Mouse (Mus musculus) thymus, adult 18-20 months (tissue): ENCODE results near the gene Rcbtb1.
"Not testable (repeated sequence)": the region's sequence is repeated elsewhere in the genome, so short reads cannot be mapped to it uniquely, and the experiment has no call there.

ENCODE experiments used
- DNase-seq, 2 experiments: peaks; one replicate each; pipeline ENCODE4 v3.0.0; 2022; ENCODE audit warnings: mixed read lengths in 2 of 2

Gene Rcbtb1

DNA sequence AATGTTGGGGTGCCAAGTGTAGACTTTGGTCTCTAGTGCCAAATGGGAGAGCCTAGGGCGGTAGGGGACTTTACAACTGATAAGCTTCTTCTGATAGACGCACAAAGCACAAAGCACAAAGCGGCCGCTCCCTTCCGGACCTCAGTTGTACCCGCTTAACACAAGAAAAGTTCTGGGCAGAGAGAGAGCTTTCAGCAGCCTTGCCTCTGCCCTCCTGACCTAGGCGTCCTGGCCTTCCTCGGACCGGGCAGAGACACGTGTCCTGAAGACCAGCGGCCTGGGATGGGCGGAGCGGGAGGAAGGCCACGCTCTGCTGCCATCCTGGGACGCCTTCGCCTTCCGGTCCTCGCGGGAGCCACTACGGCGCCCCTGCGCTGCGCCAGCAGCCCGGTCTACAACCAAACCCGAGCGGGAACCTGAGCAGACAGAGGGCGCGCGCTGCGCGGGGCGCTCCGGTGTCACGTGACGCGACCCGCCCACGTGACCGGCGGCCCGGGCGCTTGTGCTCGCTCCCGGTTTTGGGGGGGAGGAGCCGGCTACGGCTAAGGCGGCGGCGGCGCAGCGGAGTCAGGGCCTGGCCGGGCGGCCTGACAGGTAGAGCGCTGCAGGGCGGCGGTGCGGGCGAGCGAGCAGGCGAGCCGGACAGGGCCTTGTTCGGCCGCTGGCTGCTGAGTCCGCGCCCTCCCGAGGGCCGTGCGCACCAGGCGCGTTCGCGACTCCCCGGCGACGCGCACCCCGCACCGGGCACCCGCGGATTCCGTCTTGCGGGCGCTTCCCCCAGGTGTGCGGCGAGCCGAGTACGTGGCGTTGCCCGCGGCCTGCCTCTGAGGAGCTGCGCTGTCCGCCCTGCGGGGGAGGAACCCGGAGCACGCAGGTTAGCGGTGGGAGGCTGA lies at the start of gene Rcbtb1:
TSS of gene Rcbtb1 (plus strand) at position 499 of the 893 bp plus-strand sequence.
- DNase-seq, result peak; percentile 92 to 93

DNA sequence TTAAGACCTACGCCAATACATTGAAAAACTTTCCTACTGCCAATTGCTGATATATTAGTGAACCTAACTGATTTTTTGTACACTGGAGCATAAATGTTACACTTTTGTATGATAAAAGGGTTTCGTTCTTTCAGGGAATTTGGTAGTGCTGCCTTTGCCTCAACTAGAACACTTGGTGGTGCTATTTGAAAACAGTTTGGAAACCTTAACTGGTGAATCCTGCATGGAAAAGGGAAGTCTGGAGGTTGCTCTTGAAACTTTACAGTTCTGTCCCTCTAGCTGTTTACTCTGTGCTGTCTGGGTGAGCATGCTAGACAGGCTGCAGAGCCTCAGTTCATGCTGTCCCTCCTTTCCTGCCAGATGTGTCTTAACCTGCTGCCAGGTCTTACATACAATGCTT lies 45.4 kb upstream of the Rcbtb1 start:
- DNase-seq, result no peak

DNA sequence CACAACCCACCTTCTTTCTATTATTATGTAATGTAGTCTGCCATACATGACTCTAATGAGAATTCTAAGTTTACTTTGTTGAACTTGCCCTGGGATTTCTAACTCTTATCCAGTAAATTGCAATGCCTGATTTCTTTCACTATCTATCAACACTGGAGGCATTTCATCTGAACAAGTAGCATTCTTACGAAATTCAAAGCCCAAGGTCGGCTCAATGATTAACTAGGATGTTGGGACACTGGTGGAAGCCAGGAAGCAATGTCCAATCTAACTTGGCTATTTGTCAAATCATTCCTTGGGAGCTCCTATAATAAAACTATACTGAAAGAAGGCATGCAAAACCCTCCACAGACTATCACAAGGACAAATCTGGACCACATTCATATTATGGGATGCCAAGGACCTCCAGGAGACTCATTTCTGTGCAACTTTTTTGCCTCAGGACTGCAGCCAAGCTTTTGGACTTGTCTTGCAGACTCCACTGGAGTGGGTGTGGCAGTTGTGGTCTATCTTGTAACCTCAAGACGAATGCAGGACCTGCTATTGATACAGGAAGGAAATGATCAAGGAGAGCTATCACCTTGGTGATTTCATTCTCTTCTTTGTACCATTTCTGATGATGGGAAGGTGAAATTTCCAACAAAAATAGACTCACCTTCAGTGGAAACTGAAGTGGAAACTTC lies 43.9 kb upstream of the Rcbtb1 start:
- DNase-seq, result no peak

DNA sequence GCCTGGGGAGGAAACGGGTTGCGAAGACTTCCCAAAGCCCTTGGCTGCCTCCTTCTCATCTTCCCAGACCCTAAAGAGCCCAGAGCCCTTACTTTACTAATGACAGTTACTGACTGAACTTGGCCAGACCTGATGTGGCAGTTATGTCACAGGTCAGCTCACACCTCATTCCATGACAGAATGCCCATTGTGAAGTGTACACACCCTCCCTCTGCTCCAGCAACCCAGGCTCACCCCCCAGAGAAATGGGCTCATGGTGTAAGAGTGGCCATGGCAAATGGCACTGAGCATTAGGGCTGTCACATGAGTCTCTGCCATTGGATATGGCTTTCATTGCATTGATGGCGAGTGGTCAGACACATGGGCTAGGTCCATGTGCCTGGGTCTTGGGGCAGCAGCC lies 22.4 kb upstream of the Rcbtb1 start, which contains the start of gene Gm5142:
TSS of gene Gm5142 (minus strand) at position 101 of the 400 bp plus-strand sequence.
- DNase-seq, result no peak

DNA sequence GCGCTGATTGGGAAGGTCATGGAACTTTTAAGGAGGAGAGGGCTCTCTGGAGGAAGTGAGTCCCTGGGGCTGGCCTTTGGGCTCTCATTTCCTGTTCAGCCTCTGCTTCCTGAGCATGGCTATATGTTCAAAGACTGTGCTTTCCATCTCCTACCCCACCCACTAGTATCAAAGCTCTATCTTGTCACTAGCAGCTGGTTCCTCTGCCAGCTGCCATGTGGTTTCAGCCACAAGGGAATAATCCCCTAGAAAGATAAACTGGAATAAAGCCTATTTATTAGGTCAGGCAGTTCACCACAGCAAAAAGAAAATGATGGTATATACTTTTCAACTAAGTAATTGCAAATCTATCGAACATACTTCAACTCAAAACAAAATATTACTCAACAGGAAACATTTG lies 18.3 kb upstream of the Rcbtb1 start:
- DNase-seq, result no peak

DNA sequence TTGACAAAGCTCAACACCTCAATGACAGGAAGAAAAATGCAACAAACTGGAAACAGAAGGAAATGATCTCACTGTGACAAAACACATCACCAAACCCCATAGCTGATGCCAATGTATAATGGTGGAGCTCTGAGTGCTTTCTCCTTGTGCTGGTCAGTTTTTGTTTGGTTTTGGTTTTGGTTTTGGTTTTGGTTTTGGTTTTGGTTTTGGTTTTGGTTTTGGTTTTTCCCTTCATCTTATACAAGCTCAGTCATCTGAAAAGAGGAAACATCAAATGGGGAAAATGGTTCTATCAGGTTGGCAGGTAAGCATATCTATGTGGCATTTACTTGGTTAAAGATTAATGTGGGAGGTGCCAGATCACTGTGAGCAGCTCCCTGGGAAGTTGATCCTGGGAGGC lies 15.5 kb upstream of the Rcbtb1 start:
- DNase-seq, result no peak

DNA sequence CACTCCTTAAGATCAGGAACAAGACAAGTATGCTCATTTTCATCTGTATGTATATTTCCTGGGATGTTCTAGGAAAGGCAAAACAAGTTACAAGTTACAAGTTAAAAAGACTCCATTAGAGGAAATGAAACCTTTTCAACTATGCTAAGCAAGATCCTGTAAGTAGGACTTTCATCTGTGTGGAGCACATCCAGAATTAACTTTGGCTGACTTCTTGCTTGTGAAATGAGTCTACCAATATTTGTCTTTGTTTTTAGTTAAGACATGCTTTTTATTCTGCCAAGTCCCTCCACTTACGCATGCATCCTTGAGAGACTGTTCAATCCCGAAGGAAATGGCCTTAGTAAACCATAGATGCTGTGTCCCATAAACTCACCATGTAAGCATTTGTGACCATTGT lies 14.9 kb upstream of the Rcbtb1 start:
- DNase-seq, result no peak

DNA sequence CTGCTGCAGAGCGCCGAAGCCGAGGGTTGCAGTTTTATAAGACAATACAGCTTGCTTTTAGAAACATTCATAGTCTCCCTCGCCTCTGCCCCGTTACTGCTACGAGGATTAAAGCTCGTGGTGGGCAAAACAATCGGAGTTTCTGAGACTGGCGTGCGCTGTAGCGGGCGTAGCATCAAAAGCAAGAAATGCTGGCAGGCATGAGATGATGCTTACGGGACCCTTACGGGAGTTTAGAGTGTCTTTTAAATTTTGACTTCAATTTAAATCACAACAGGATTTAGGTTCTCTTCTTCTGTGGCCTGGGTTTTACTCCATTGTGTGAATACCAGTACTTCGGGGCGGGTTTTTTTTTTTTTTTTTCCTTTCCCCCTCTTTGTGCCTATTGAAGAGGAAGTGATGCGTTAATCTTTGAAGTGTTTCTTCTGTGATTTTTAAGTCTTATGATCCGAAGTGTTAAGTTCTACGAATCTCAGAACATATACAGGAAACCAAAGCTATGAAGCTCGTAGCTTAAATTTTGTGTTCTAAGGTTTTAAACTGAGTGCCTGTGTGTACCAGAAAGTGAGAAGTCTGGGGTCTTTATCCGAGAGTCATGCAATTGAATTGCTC lies 701 bp downstream of the Rcbtb1 start:
- no peak for DNase-seq

DNA sequence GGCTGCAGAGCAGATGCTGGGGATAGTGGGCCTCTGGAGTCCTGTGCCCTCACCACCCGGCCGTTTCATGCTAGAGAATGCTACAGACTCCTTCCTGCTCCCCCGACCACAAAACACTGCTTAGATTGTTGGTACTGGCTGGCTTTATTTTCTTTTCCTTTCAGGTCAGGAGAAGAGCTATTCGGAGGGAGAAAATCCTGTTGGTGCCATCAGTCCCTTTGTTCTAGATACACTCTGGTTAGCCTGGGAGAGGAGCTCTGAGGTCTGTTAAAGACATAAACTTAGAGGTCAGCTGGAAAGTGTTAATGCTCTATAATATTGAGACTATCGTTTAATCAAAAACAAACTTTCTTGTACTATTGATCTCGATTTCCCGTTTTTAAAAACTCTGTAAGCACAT lies 4.5 kb downstream of the Rcbtb1 start:
- no peak for DNase-seq

DNA sequence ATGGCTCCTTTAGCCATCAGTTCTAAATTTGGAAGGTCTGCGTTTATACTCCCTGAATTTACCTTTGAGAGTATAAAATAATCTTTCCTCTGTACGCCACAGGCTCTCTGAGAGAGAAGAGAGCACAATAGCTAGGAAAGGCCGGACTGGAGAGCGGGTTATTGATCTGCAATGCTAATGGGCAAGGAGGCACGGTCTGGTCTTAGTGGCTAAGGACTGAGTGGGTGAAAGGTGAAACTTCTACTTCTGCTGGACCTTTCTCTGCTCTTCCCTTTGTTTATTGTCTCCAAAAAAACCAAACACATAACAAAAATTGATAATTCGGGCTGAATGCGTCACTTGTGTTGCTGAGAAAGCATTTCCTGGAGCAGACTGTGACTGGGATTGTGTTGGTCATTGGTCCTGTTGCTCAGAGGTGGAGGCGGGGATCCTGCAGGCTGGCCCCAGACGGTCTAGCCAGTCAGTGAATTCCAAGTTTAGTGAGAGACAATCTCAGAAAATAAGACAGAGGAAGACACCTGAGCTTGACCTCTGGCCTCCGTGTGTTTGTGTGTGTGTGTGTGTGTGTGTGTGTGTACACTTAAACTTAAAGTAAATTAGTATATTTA lies 5.1 kb downstream of the Rcbtb1 start:
- DNase-seq, result no peak

DNA sequence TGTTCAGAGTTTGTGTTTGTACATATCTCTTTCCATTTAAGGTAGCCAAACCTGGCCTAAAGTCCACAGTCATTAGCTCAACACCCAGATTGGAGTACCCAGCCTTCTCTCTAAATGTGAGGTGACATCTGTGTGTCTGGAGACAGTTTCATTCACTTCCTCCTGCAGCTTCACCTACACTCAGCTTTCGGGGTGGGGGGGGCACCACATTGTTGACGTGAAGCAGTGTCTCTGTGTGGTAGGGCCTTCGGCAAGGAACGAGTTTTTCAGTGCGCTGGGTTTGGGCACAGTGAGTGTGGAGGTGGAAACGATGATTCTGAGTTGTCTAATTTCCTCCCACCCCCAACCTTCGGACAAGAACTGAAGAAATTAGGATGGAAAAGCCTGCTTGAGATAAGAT lies 8.0 kb downstream of the Rcbtb1 start:
- no peak for DNase-seq

DNA sequence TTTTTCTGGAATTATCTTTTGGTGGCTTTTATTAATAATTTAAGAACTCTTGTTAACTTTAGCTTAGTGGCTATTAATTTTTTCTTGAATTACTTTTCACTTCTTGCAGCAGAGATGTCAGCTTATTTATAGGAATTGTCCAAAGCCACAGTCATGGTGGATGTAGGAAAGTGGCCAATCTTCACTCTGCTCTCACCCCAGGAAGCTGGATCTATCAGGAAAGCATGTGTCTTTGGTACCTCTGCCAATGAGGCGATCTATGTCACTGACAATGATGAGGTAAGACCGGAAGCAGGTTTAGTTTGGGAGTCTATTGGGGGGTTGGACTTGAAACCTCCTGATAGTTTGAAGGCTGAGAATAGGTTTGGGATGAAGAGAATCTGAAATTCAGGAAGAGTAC lies 8.8 kb downstream of the Rcbtb1 start:
- no peak for DNase-seq

DNA sequence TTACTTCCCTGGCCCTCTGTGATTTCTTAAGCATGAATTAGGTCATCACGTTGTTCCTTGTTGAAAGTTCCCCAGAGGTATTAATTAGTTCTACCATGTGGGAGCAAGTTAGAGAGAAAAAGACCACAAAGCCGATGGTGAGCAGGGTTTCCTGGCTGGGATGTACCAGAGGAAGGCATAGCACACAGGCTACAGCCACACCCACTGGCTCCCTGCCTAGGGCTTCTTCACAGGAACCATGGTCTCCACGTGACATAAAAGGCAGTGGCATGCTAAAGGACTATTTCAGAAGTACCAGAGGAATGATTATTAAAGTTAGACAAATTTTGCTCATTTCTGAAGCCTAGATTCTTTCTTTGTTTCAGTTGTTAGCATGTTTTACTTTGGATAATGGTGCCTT lies 18.2 kb downstream of the Rcbtb1 start:
- DNase-seq, result no peak

DNA sequence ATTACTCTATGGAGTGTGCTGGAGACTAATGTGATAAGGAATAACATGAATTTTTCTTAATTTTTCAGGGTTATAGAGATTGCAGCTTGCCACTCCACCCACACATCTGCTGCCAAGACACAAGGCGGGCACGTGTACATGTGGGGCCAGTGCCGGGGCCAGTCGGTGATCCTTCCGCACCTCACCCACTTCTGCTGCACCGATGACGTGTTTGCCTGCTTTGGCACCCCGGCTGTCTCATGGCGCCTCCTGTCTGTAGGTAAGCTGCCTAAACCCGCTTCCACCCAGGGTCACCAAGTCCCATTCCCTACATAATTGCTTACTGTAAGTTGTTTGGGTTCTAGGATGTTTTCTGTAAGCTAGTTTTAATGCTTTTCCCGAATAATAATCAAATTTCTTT lies 25.2 kb downstream of the Rcbtb1 start:
- no peak for DNase-seq

DNA sequence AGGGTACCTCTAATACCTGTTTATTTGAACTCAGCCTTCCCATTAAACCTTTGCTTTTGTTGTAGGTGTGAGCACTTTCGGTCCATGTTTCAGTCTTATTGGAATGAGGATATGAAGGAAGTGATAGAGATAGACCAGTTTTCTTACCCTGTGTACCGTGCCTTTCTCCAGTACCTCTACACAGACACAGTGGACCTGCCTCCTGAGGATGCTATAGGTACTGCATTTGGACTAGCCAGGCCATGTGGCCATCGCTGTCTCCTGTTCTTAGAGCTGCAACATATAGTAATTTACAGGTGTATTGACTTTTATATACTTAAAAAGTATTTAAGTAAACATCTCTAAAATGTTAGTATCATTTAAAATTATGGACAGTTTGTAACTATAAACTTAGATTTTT lies 28.8 kb downstream of the Rcbtb1 start:
- DNase-seq, result no peak

DNA sequence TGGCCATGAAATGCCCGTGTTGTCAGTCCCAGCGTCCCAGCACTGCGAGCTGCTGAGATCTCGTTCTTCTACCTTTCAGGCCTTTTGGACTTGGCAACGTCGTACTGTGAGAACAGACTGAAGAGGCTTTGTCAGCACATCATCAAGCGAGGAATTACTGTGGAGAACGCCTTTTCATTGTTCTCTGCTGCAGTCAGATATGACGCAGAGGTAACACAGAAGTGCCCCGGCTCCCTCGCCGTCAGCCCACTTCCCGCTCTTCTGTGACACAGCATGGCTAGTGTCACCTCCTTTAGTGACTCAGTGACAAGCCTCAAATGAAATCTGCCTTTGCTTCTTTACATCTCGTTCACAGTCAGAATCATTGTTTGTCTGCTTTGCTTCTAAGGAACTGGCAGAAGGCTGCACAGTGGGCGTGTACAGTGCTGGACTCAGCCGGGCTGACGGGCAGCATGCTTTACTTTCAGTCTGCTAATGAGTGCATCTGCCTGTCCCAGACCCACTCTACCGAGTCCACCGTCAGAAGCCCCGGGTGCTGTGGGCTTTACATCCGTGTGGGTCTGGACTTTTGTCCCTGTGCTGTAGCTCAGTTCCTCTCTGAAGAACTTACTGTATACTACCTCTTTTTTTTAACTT lies 29.4 kb downstream of the Rcbtb1 start:
- no peak for DNase-seq

DNA sequence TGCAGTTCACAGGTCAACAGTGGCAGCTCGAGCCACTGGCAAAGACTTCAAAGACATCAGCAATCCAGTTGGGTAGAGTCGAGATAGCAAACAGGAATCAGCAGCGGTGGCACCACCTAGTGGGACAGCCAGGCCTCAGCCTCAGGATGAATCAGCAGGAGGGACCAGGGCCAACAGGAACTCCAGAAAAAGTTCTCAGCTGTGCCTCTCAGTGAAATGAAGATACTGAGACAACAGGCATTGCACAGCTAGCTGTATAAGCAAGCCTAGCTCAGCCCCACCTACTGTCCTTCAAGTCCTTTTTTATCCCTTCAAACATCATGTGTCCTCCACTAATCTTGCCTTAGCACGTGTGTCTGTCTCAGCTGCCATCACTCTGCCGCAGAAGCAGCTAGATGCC lies 31.0 kb downstream of the Rcbtb1 start:
- no peak for DNase-seq

DNA sequence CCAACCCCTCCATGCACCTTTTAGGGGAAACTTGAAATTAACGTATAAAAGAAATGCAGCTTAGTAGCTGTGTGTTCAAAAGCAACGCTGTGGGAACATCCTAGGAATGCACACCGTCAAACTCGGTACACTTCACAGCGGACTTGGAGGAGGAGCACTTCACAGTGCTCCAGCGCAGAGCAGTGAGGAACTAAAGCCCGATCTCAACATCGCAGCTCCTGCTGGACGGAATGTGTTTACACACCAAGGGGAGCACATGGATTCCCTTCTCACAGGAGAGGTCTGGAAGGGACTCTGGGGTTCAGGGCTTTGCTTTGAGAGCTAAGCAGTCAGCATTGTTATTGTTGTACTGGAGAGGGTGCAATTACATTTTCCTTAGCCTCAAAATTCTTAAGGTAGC lies 32.6 kb downstream of the Rcbtb1 start:
- DNase-seq, result no peak

DNA sequence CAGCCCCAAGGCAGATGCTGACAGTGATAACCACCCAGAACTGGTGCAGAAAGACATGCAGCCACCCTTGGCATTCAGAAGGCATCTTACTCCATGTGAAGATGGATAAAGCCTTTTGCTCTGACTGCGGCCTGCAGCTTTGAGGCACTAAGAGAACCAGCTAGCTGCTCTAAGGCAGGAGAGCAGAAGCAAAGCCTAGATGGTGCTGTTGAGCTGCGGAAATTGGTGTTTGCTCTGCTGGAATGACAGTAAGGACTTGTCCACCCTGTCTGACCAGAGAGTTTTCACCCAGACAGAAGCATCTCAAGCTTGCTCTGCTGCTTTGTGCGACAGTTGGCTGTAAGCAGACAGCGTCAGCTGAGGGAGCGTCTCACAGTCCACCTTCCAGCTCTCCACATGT lies 49.3 kb downstream of the Rcbtb1 start:
- DNase-seq, result not testable (repeated sequence)

DNA sequence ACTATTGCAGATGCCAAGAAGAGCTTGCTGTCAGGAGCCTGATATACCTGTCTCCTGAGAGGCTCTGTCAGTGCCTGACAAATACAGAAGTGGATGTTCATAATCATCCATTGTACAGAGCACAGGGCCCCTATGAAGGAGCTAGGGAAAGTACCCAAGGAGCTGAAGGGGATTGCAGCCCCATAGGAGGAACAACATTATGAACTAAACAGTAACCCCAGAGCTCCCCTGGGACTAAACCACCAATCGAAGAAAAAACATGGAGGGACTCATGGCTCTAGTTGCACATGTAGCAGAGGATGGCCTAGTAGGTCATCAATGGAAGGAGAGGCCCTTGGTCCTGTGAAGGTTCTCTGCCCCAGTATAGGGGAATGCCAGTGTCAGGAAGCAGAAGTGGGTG lies 54.9 kb downstream of the Rcbtb1 start:
- not testable (repeated sequence) for DNase-seq

DNA sequence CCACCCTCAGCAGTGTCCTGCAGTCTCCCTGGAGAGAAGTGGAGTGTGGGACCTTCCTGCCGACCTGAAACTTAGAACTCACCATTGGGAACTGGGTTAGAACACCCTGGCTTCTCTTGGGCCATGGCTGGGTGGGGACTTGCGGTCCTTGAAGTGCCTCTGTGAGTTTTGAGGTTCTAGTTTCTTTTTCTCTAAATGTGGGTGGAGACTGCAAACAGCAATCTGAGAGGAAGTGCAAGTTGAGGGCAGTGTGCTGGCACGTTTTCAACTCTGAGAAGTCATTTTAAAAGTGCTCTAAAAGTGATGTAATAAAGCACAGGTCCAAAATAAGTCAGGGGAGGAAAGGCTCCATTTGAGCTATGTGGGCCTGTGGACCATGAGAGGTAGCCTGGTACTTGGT lies 59.0 kb downstream of the Rcbtb1 start, which contains the start of gene Gm6904:
TSS of gene Gm6904 (minus strand) at position 161 of the 400 bp plus-strand sequence.
- DNase-seq, result no peak

DNA sequence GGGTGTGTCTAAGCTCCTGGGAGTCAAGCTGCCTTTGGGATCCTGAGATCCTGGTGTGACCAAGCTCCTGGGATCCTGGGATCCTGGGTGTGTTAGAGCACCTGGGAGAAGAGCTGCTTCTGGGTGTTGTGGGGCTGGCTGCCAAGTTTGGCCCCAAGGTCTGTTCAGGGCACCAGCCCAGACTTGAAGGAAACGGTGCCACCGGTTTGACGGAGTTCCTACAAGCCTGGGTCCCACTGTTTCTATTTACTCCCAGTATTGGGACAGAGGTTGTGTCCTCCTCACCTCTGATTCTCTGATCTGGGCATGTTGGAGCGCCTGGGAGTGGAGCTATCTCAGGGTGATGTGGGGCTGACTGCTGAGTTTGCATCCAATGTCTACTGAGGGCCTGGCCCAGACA lies 74.0 kb downstream of the Rcbtb1 start:
- DNase-seq, result not testable (repeated sequence)
